Mouse (Mus musculus) limb, embryonic 14.5 days (tissue): ENCODE results near the gene Gm20503. TPM values are rescaled to one million over a fixed set of nuclear protein-coding genes. Genes with fewer than 3 reads are reported as not detected.

Experiments
- ATAC-seq: fragments of 200-750 bp; cut with Nextera tagmentation; 2 replicates; pipeline ENCODE4 v1.8.0; 2017; ENCODE audit warnings: low read depth, moderate number of reproducible peaks, moderate TSS enrichment; ENCODE audit not compliant: low FRiP score
- DNase-seq: peaks from one replicate; pipeline ENCODE4 v3.0.0-alpha.2; 2015; ENCODE audit warnings: low spot score
- H3K27ac ChIP-seq: fragments of 300-500 bp; sonication (generic); replicated peaks from 2 replicates; pipeline ENCODE4 v1.5.1; 2014; ENCODE audit warnings: low read depth, mild to moderate bottlenecking, low read length, moderate library complexity, mixed read lengths
- H3K27me3 ChIP-seq: fragments of 300-500 bp; sonication (generic); 2 replicates; pipeline ENCODE4 v1.6.1; 2014; ENCODE audit warnings: low read length, mixed read lengths; ENCODE audit not compliant: control insufficient read depth, insufficient read depth
- H3K36me3 ChIP-seq: fragments of 300-500 bp; sonication (generic); 2 replicates; pipeline ENCODE4 v1.6.1; 2014; ENCODE audit warnings: mild to moderate bottlenecking, low read length, moderate library complexity, mixed read lengths; ENCODE audit not compliant: control insufficient read depth, insufficient read depth
- H3K4me1 ChIP-seq: fragments of 300-500 bp; sonication (generic); 2 replicates; pipeline ENCODE4 v1.6.1; 2014; ENCODE audit warnings: antibody characterized with exemption, low read length, mixed read lengths; ENCODE audit not compliant: control insufficient read depth, insufficient read depth
- H3K4me2 ChIP-seq: fragments of 300-500 bp; sonication (generic); replicated peaks from 2 replicates; pipeline ENCODE4 v1.6.1; 2014; ENCODE audit warnings: low read depth, mild to moderate bottlenecking, low read length, moderate library complexity; ENCODE audit not compliant: severe bottlenecking
- H3K4me3 ChIP-seq: fragments of 300-500 bp; sonication (generic); replicated peaks from 2 replicates; pipeline ENCODE4 v1.5.1; 2014; ENCODE audit warnings: low read length
- H3K9ac ChIP-seq: fragments of 300-500 bp; sonication (generic); 2 replicates; pipeline ENCODE4 v1.6.1; 2014; ENCODE audit warnings: mild to moderate bottlenecking, low read depth, low read length, moderate library complexity; ENCODE audit not compliant: severe bottlenecking
- H3K9me3 ChIP-seq: fragments of 300-500 bp; sonication (generic); 2 replicates; pipeline ENCODE4 v1.6.1; 2016; ENCODE audit warnings: low read length; ENCODE audit not compliant: control insufficient read depth
- POLR2A ChIP-seq: fragments of 200-500 bp; IDR thresholded peaks from 2 replicates; pipeline ENCODE4 v1.8.0; 2012; ENCODE audit warnings: inconsistent platforms, mild to moderate bottlenecking, moderate library complexity, borderline replicate concordance; ENCODE audit not compliant: insufficient read depth, insufficient read length; ENCODE audit errors: extremely low read depth
- WGBS: fragments of 180-500 bp; shearing (Covaris S2); extraction: QIAGEN DNeasy Blood & Tissue Kit; methylation state at CpG from one replicate; pipeline ENCODE4 v1.1.7; 2014; 5-methylcytosine and 5-hydroxymethylcytosine counted together
- polyA plus RNA-seq, 2 experiments: library from polyadenylated mRNA; depleted of rRNA in 1 of 2; stranded (reverse) in 1 of 2; unstranded in 1 of 2; fragments of >200 nt; fragmentation: Nextera tagmentation in 1 of 2; extraction: Ambion mirVana in 1 of 2; gene quantifications; 2 replicates each; pipeline versions ENCODE4 v1.2.1 to v1.2.3; 2012 to 2014

Gene Gm20503
- polyA plus RNA-seq, 2 experiments, result 0.14 to 19.0 TPM

- no peaks in the 10 kb centered on the region for H3K9me3 ChIP-seq
- WGBS, result 85% methylated on average over 6 of the region's 6 CpGs
Observed at GRCm38 (mm10) chr4:59007016-59007415, 4.0 kb downstream of the Gm20503 start.

GRCm38 (mm10) chr4:59007974-59008373, 5.0 kb downstream of the Gm20503 start:
- H3K4me3 ChIP-seq, result no peak overlapping the region
- H3K4me1 ChIP-seq, result peaks cover 19% of the 10 kb centered on the region
- no peaks in the 10 kb centered on the region for H3K27me3 ChIP-seq
- no peaks in the 10 kb centered on the region for H3K36me3 ChIP-seq
- no peak overlapping the region for H3K4me2 ChIP-seq
- 80% methylated on average over 5 of the region's 5 CpGs for WGBS
- H3K9ac ChIP-seq, result no peak overlapping the region
- DNase-seq (no peak), ATAC-seq (no peak)
- H3K27ac ChIP-seq, result no peak overlapping the region
- no peaks in the 10 kb centered on the region for H3K9me3 ChIP-seq
- TF ChIP-seq POLR2A, result no peak

More at GRCm38 (mm10) chr4:59007016-59007415, 4.0 kb downstream of the Gm20503 start:
- peaks cover 19% of the 10 kb centered on the region for H3K4me1 ChIP-seq
- H3K9ac ChIP-seq, result no peak overlapping the region
- no peak for DNase-seq
- ATAC-seq, result no peak
- TF ChIP-seq POLR2A, result no peak
- no peaks in the 10 kb centered on the region for H3K27me3 ChIP-seq
- no peaks in the 10 kb centered on the region for H3K36me3 ChIP-seq
- H3K4me3 ChIP-seq, result no peak overlapping the region
- no peak overlapping the region for H3K27ac ChIP-seq
- H3K4me2 ChIP-seq, result no peak overlapping the region

GRCm38 (mm10) chr4:59009186-59009585, 6.2 kb downstream of the Gm20503 start:
- no peaks in the 10 kb centered on the region for H3K27me3 ChIP-seq
- TF ChIP-seq POLR2A, result no peak
- no peaks in the 10 kb centered on the region; the same call in 1 of the 2 replicates for H3K36me3 ChIP-seq
- H3K4me3 ChIP-seq, result no peak overlapping the region
- ATAC-seq (no peak), DNase-seq (no peak)
- no peak overlapping the region for H3K27ac ChIP-seq
- 91% methylated on average over 7 of the region's 7 CpGs for WGBS
- H3K4me1 ChIP-seq, result peaks cover 19% of the 10 kb centered on the region
- H3K9ac ChIP-seq, result no peak overlapping the region
- no peak overlapping the region for H3K4me2 ChIP-seq
- H3K9me3 ChIP-seq, result no peaks in the 10 kb centered on the region

GRCm38 (mm10) chr4:59009696-59010095, 6.7 kb downstream of the Gm20503 start:
- H3K4me2 ChIP-seq, result no peak overlapping the region
- 79% methylated on average over 4 of the region's 4 CpGs for WGBS
- H3K9me3 ChIP-seq, result no peaks in the 10 kb centered on the region
- no peak for ATAC-seq
- no peak overlapping the region for H3K4me3 ChIP-seq
- H3K9ac ChIP-seq, result no peak overlapping the region
- peaks cover 17% of the 10 kb centered on the region for H3K4me1 ChIP-seq
- no peak for DNase-seq
- no peak for TF ChIP-seq POLR2A
- H3K36me3 ChIP-seq, result no peaks in the 10 kb centered on the region; the same call in 1 of the 2 replicates
- H3K27ac ChIP-seq, result no peak overlapping the region
- H3K27me3 ChIP-seq, result no peaks in the 10 kb centered on the region

GRCm38 (mm10) chr4:59011446-59011845, 8.4 kb downstream of the Gm20503 start:
- Histone ChIP-seq H3K4me1 (peaks cover 2% of the 10 kb centered on the region; the same call in 1 of the 2 replicates), H3K27ac (no peak overlapping the region)
- WGBS, result 79% methylated on average over 3 of the region's 3 CpGs

GRCm38 (mm10) chr4:59015181-59015580, 12.2 kb downstream of the Gm20503 start:
- H3K9ac ChIP-seq, result no peak overlapping the region
- no peaks in the 10 kb centered on the region for H3K4me1 ChIP-seq
- H3K9me3 ChIP-seq, result no peaks in the 10 kb centered on the region
- TF ChIP-seq POLR2A, result no peak
- no peak overlapping the region for H3K4me3 ChIP-seq
- H3K27me3 ChIP-seq, result no peaks in the 10 kb centered on the region
- 80% methylated on average over 3 of the region's 3 CpGs for WGBS
- H3K36me3 ChIP-seq, result peaks cover 31% of the 10 kb centered on the region
- no peak overlapping the region for H3K27ac ChIP-seq
- no peak overlapping the region for H3K4me2 ChIP-seq
- ATAC-seq (no peak), DNase-seq (no peak)

More at GRCm38 (mm10) chr4:59011446-59011845, 8.4 kb downstream of the Gm20503 start:
- no peak for TF ChIP-seq POLR2A
- no peak overlapping the region for H3K4me2 ChIP-seq
- no peak overlapping the region for H3K9ac ChIP-seq
- no peaks in the 10 kb centered on the region for H3K27me3 ChIP-seq
- peaks cover under 1% of the 10 kb centered on the region for H3K36me3 ChIP-seq
- no peaks in the 10 kb centered on the region for H3K9me3 ChIP-seq
- no peak overlapping the region for H3K4me3 ChIP-seq
- ATAC-seq, result no peak
- no peak for DNase-seq
